19 mouse cellular contexts compared by ENCODE assay signal in the genomic region with DNA sequence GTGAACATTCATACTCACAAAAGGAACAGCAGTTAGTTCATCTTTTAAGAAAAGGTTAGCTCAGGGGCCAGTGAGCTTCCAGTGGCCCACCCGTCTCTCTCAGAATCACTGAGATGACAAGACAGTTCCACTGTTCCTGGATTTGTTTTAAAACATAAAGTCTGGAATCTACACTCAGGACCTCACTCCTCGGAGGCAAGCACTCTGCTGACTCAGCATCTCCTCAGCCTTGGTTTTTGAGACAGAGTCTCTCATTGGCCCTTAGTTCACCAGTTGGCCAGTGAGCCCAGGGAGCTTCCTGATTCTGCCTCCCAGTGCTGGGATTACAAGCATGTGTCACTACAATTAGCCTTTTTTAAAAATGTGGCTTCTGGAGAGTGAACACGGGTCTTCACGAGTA.
A peak's percentile ranks its signal among the peaks of the same experiment; 100 is the strongest.
DNase-seq lines count a peak whose midpoint lies in the region; ATAC-seq and TF ChIP-seq lines count a peak whose summit lies in the region.
"Had no signal": no experiment of that assay in that cellular context is flagged by ENCODE, and none has a peak within 500 bp of the region (broad histone marks: within the 10 kb centered on the region; RNA-seq: fewer than 3 reads in every experiment).

No protein-coding gene starts in this region.

- no peak for TF ChIP-seq POLR2A in embryonic fibroblast, embryonic 13.5 days (IDR thresholded peaks at IDR 0.05; ENCODE audit: low read depth, low read length)

- H3K4me1 ChIP-seq in heart, embryonic 13.5 days: peaks cover 56% of the 10 kb centered on the region
- peaks cover 0 to 7% of the 10 kb centered on the region in 2 experiments; a peak in 1 of 4 replicates for H3K4me1 ChIP-seq in ES-E14 (ENCODE audit: control insufficient read depth in 2 of 2, insufficient read depth in 2 of 2, low read length in 2 of 2, poor library complexity in 1 of 2)
- H3K4me1 ChIP-seq in embryonic fibroblast, embryonic 13.5 days (ENCODE audit: control insufficient read depth, insufficient read depth, low read length): peaks cover 7% of the 10 kb centered on the region; the same call in 1 of the 2 replicates
- H3K4me1 ChIP-seq in liver, embryonic 15.5 days (replicated peaks): peaks cover 64% of the 10 kb centered on the region
- H3K4me1 ChIP-seq in kidney, embryonic 14.5 days (ENCODE audit: control insufficient read depth, insufficient read depth, low read length): 0 out of 2 replicates have a peak, but pooled peaks cover 2% of the 10 kb centered on the region
- H3K4me1 ChIP-seq: hindbrain, embryonic 12.5 days; neural tube, embryonic 15.5 days had no signal

- no peak overlapping the region for H3K4me3 ChIP-seq in heart, embryonic 13.5 days
- no peak overlapping the region for H3K4me3 ChIP-seq in ES-E14 (ENCODE audit: insufficient read depth in 1 of 2, low read depth in 1 of 2, low read length in 2 of 2, poor library complexity in 1 of 2, severe bottlenecking in 1 of 2)
- no peak overlapping the region for H3K4me3 ChIP-seq in embryonic fibroblast, embryonic 13.5 days (ENCODE audit: insufficient read depth, low read length)
- H3K4me3 ChIP-seq in liver, embryonic 15.5 days (replicated peaks): no peak overlapping the region
- no peak overlapping the region for H3K4me3 ChIP-seq in kidney, embryonic 14.5 days (ENCODE audit: low read length)
- H3K4me3 ChIP-seq: erythroblast, embryonic 14.5 days; hindbrain, embryonic 12.5 days; kidney, embryonic 15.5 days; neural tube, embryonic 15.5 days had no signal

- no peaks in the 10 kb centered on the region for H3K27me3 ChIP-seq in heart, embryonic 13.5 days (replicated peaks)
- H3K27me3 ChIP-seq in liver, embryonic 15.5 days: no peaks in the 10 kb centered on the region
- no peaks in the 10 kb centered on the region for H3K27me3 ChIP-seq in kidney, embryonic 14.5 days (ENCODE audit: control insufficient read depth, insufficient read depth, low read length)
- H3K27me3 ChIP-seq: hindbrain, embryonic 12.5 days; kidney, embryonic 15.5 days; neural tube, embryonic 15.5 days had no signal

- H3K4me2 ChIP-seq in heart, embryonic 13.5 days: peak overlapping the region; percentile 54
- H3K4me2 ChIP-seq in liver, embryonic 15.5 days: no peak overlapping the region
- no peak overlapping the region for H3K4me2 ChIP-seq in kidney, embryonic 14.5 days (replicated peaks; ENCODE audit: low read depth, low read length)
- H3K4me2 ChIP-seq: hindbrain, embryonic 12.5 days; kidney, embryonic 15.5 days; midbrain, embryonic 11.5 days; neural tube, embryonic 15.5 days had no signal

- intact Hi-C loops in heart, postnatal 10 days (cut with DNase I): no loop called here

- ATAC-seq in heart, embryonic 13.5 days (ENCODE audit: extremely low read depth, insufficient number of reproducible peaks, low FRiP score, low TSS enrichment): no peak
- no peak for ATAC-seq in liver, embryonic 15.5 days (ENCODE audit: insufficient read depth)
- no peak for ATAC-seq in kidney, embryonic 14.5 days (ENCODE audit: low FRiP score, low TSS enrichment)
- ATAC-seq: forebrain, embryonic 14.5 days; inflammation-experienced regulatory T-cells, adult 6 months had no signal

- peak overlapping the region; percentile 93 for H3K27ac ChIP-seq in heart, embryonic 13.5 days (replicated peaks)
- H3K27ac ChIP-seq in ES-E14 (ENCODE audit: insufficient read depth, low read depth, low read length, poor library complexity, severe bottlenecking): no peak overlapping the region
- H3K27ac ChIP-seq in embryonic fibroblast, embryonic 13.5 days (ENCODE audit: insufficient read depth, low read length): peak overlapping the region; percentile 93
- peak overlapping the region; percentile 98 for H3K27ac ChIP-seq in liver, embryonic 15.5 days (replicated peaks)
- H3K27ac ChIP-seq in kidney, embryonic 14.5 days (ENCODE audit: low read depth, low read length): no peak overlapping the region
- H3K27ac ChIP-seq: hindbrain, embryonic 12.5 days; kidney, embryonic 15.5 days; neural tube, embryonic 15.5 days had no signal

- in situ Hi-C loops in ES-E14 (cut with MboI; ENCODE audit: low sequenced_read_pairs in 2 of 2, unreplicated experiment in 2 of 2): no loop called here

- no peak overlapping the region for H3K9ac ChIP-seq in heart, embryonic 13.5 days
- no peak overlapping the region for H3K9ac ChIP-seq in ES-E14 (ENCODE audit: insufficient read depth, low read depth, low read length, poor library complexity, severe bottlenecking)
- no peak overlapping the region for H3K9ac ChIP-seq in liver, embryonic 15.5 days
- H3K9ac ChIP-seq in kidney, embryonic 14.5 days (ENCODE audit: low read depth, low read length): no peak overlapping the region
- H3K9ac ChIP-seq: hindbrain, embryonic 12.5 days; kidney, embryonic 15.5 days; neural tube, embryonic 15.5 days had no signal

- 87% methylated on average over 4 of the region's 4 CpGs for WGBS in heart, embryonic 13.5 days
- WGBS in liver, embryonic 15.5 days (ENCODE audit: insufficient replicate concordance): 79% methylated on average over 4 of the region's 4 CpGs
- WGBS in kidney, embryonic 14.5 days: 90% methylated on average over 4 of the region's 4 CpGs

- H3K36me3 ChIP-seq in heart, embryonic 13.5 days: no peaks in the 10 kb centered on the region
- no peaks in the 10 kb centered on the region for H3K36me3 ChIP-seq in ES-E14 (ENCODE audit: control insufficient read depth, insufficient read depth, low read length, poor library complexity, severe bottlenecking)
- no peaks in the 10 kb centered on the region for H3K36me3 ChIP-seq in liver, embryonic 15.5 days (replicated peaks)
- no peaks in the 10 kb centered on the region for H3K36me3 ChIP-seq in kidney, embryonic 14.5 days (ENCODE audit: control insufficient read depth, insufficient read depth, low read length)
- H3K36me3 ChIP-seq: hindbrain, embryonic 12.5 days; kidney, embryonic 15.5 days; neural tube, embryonic 15.5 days had no signal

- no peak for TF ChIP-seq CTCF in embryonic fibroblast, embryonic 13.5 days (IDR thresholded peaks at IDR 0.05; ENCODE audit: borderline replicate concordance, insufficient read depth, low read length)

- DNase-seq in heart, postnatal 10 days: no peak
- no peak for DNase-seq in ES-E14 (ENCODE audit: low read depth, low spot score)
- DNase-seq in adrenal gland, adult (ENCODE audit: inconsistent age in 2 of 2, low spot score in 1 of 2): no peak
- DNase-seq: cerebellum, postnatal 14 days; gastrocnemius, postnatal 25 days; lung, adult 18-20 months; lung, postnatal 4 days; thymus, postnatal 36 days had no signal

- H3K9me3 ChIP-seq in heart, embryonic 13.5 days: no peaks in the 10 kb centered on the region
- no peaks in the 10 kb centered on the region for H3K9me3 ChIP-seq in ES-E14 (ENCODE audit: control insufficient read depth, insufficient read depth, low read depth, low read length)
- H3K9me3 ChIP-seq in liver, embryonic 15.5 days (replicated peaks): no peaks in the 10 kb centered on the region
- no peaks in the 10 kb centered on the region for H3K9me3 ChIP-seq in kidney, embryonic 14.5 days (ENCODE audit: control insufficient read depth, low read length)
- H3K9me3 ChIP-seq: hindbrain, embryonic 12.5 days; kidney, embryonic 15.5 days; neural tube, embryonic 15.5 days had no signal

TF ChIP-seq in ES-E14, 5 proteins besides CTCF, POLR2A, EP300 and RAD21:
- TF ChIP-seq MAFK (IDR thresholded peaks at IDR 0.05; ENCODE audit: insufficient read depth, low read depth, low read length) (peak; percentile 96), CHD2 (IDR thresholded peaks at IDR 0.05; ENCODE audit: low read depth, low read length) (no peak)

Comparison
In these comparisons a context has a peak if more than half of its experiments do, and no peak if none do; other contexts are left out.
1. H3K27ac ChIP-seq: peak in heart, embryonic 13.5 days (single experiment), embryonic fibroblast, embryonic 13.5 days (single experiment) and liver, embryonic 15.5 days (single experiment); none in ES-E14 (single experiment) and kidney, embryonic 14.5 days (single experiment).